Mouse (Mus musculus) c-Kit-negative CD71-positive TER-119-positive erythroid progenitor cells, embryonic 14.5 days (primary cell): ENCODE results near the gene Ssu2.

Experiments
- DNase-seq: peaks from one replicate; pipeline ENCODE4 v3.0.0-alpha.2; 2013; ENCODE audit warnings: low read depth, low spot score

Ssu2 gene

GRCm38 (mm10) chr6:112387947-112388346 is at the start of gene Ssu2:
Ssu2 (minus strand) TSS chr6:112388023.
- DNase-seq = no peak

- no peak for DNase-seq
These were observed 38.4 kb upstream of the Ssu2 start for GRCm38 (mm10) chr6:112426018-112426732.

GRCm38 (mm10) chr6:112423746-112424501 is 36.1 kb upstream of the Ssu2 start:
- DNase-seq = no peak

- no peak for DNase-seq
These were observed 33.1 kb upstream of the Ssu2 start for GRCm38 (mm10) chr6:112420883-112421282.

- no peak for DNase-seq
These were observed 31.5 kb upstream of the Ssu2 start for GRCm38 (mm10) chr6:112419333-112419732.

GRCm38 (mm10) chr6:112404111-112404510 is 16.3 kb upstream of the Ssu2 start:
- DNase-seq = no peak

GRCm38 (mm10) chr6:112401953-112402683 is 14.3 kb upstream of the Ssu2 start:
- DNase-seq = no peak

- no peak for DNase-seq
These were observed 9.5 kb upstream of the Ssu2 start for GRCm38 (mm10) chr6:112397351-112397750.

- DNase-seq = no peak
These were observed 8.5 kb upstream of the Ssu2 start for GRCm38 (mm10) chr6:112396352-112396751.

- no peak for DNase-seq
These were observed 562 bp upstream of the Ssu2 start for GRCm38 (mm10) chr6:112388385-112388784.

- no peak for DNase-seq
These were observed 1.6 kb downstream of the Ssu2 start for GRCm38 (mm10) chr6:112386260-112386659.

- DNase-seq = no peak
These were observed 4.7 kb downstream of the Ssu2 start for GRCm38 (mm10) chr6:112382990-112383685.

- no peak for DNase-seq
These were observed 8.8 kb downstream of the Ssu2 start for GRCm38 (mm10) chr6:112379054-112379453.

GRCm38 (mm10) chr6:112375661-112376392 is 12.0 kb downstream of the Ssu2 start:
- no peak for DNase-seq

GRCm38 (mm10) chr6:112373886-112374585 is 13.8 kb downstream of the Ssu2 start:
- peak; percentile 6 for DNase-seq

- no peak for DNase-seq
These were observed 22.5 kb downstream of the Ssu2 start for GRCm38 (mm10) chr6:112365294-112365693.

- peak; percentile 5 for DNase-seq
These were observed 23.2 kb downstream of the Ssu2 start for GRCm38 (mm10) chr6:112364581-112364980.

GRCm38 (mm10) chr6:112362349-112362958 is 25.4 kb downstream of the Ssu2 start:
- no peak for DNase-seq

- no peak for DNase-seq
These were observed 27.1 kb downstream of the Ssu2 start for GRCm38 (mm10) chr6:112360676-112361075.

- no peak for DNase-seq
These were observed 28.5 kb downstream of the Ssu2 start for GRCm38 (mm10) chr6:112359341-112359740.
